Mouse (Mus musculus) spleen, adult 10 weeks (tissue): ENCODE results near the gene Cbr4. TPM values are rescaled to one million over a fixed set of nuclear protein-coding genes. Genes with fewer than 3 reads are reported as not detected.

Source experiments
- polyA plus RNA-seq: library from polyadenylated mRNA; stranded (reverse); fragments of 350-450 nt; fragmentation: Illumina TruSeq; extraction: RNeasy Lipid Tissue Mini Kit (QIAGEN cat#74804); gene quantifications from one replicate; pipeline ENCODE4 v1.2.3, GENCODE M21; 2015; ENCODE audit warnings: low replicate concordance; ENCODE audit not compliant: insufficient read depth

Gene Cbr4
- 21.7 TPM for polyA plus RNA-seq

GRCm38 (mm10) chr8:61487597-61488156, at the start of gene Cbr4:
Gene Cbr4 (plus strand): TSS chr8:61487734.

